Mouse (Mus musculus) embryonic facial prominence, embryonic 14.5 days (tissue): ENCODE measurements around the gene Gm4763. TPM values are rescaled to one million over a fixed set of nuclear protein-coding genes. Genes with fewer than 3 reads are reported as not detected.
"Not testable (repeated sequence)": the region's sequence is repeated elsewhere in the genome, so short reads cannot be mapped to it uniquely, and the experiment has no call there.

ENCODE experiments used
- ATAC-seq: fragments of 200-750 bp; cut with Nextera tagmentation; 2 replicates; pipeline ENCODE4 v1.8.0; 2017; ENCODE audit warnings: low read depth, moderate number of reproducible peaks, moderate TSS enrichment
- DNase-seq: peaks from one replicate; pipeline ENCODE4 v3.0.0-alpha.2; 2015; ENCODE audit warnings: low spot score
- H3K27ac ChIP-seq: fragments of 300-500 bp; sonication (generic); replicated peaks from 2 replicates; pipeline ENCODE4 v1.5.1; 2014; ENCODE audit warnings: low read depth, mild to moderate bottlenecking, low read length, moderate library complexity
- H3K27me3 ChIP-seq: fragments of 300-500 bp; sonication (generic); replicated peaks from 2 replicates; pipeline ENCODE4 v1.6.1; 2014; ENCODE audit warnings: low read length; ENCODE audit not compliant: control insufficient read depth, insufficient read depth
- H3K36me3 ChIP-seq: fragments of 300-500 bp; sonication (generic); 2 replicates; pipeline ENCODE4 v1.6.1; 2014; ENCODE audit warnings: low read length, mixed read lengths; ENCODE audit not compliant: control insufficient read depth, insufficient read depth
- H3K4me1 ChIP-seq: fragments of 300-500 bp; sonication (generic); 2 replicates; pipeline ENCODE4 v1.6.1; 2014; ENCODE audit warnings: antibody characterized with exemption, low read length; ENCODE audit not compliant: control insufficient read depth, insufficient read depth
- H3K4me2 ChIP-seq: fragments of 300-500 bp; sonication (generic); 2 replicates; pipeline ENCODE4 v1.6.1; 2014; ENCODE audit warnings: low read depth, mild to moderate bottlenecking, low read length, moderate library complexity, mixed read lengths
- H3K4me3 ChIP-seq: fragments of 300-500 bp; sonication (generic); 2 replicates; pipeline ENCODE4 v1.5.1; 2014; ENCODE audit warnings: low read depth, mild to moderate bottlenecking, low read length
- H3K9ac ChIP-seq: fragments of 300-500 bp; sonication (generic); 2 replicates; pipeline ENCODE4 v1.6.1; 2014; ENCODE audit warnings: low read depth, mild to moderate bottlenecking, low read length, moderate library complexity, mixed read lengths
- H3K9me3 ChIP-seq: fragments of 300-500 bp; sonication (generic); 2 replicates; pipeline ENCODE4 v1.6.1; 2016; ENCODE audit warnings: low read length; ENCODE audit not compliant: control insufficient read depth
- WGBS: fragments of 180-500 bp; shearing (Covaris S2); extraction: QIAGEN DNeasy Blood & Tissue Kit; methylation state at CpG from one replicate; pipeline ENCODE4 v1.1.7; 2014; 5-methylcytosine and 5-hydroxymethylcytosine counted together
- polyA plus RNA-seq: library from polyadenylated mRNA; unstranded; fragments of >200 nt; fragmentation: Nextera tagmentation; extraction: Ambion mirVana; gene quantifications from 2 replicates; pipeline ENCODE4 v1.2.1, GENCODE M21; 2014

Gm4763 gene
- not detected in 2 replicates for polyA plus RNA-seq

GRCm38 (mm10) chr7:24726808-24727207, at the start of gene Gm4763:
Gene Gm4763 (minus strand): TSS chr7:24726908.
- DNase-seq, ATAC-seq, H3K9me3 ChIP-seq: not testable (repeated sequence)

DNA sequence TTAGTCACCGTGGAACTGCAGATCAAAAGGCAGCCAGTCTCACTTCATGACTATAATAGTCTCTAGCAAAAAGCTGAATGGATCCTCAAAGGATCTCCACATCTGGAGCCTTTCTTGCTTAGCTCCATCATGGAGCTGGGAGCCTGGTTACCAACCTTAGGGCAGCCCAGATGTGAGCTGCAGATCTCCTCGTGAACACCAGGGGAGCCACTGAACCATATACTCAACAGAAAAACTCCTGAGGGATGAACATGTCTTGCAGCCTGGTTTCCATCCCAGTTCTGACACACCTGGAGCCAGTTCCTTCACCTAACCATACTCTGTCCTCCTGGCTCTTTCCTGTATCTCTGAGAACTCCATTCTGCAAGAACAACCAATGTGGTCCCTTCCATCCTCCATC, 49.4 kb upstream of the Gm4763 start:
- 69% methylated on average over 2 of the region's 2 CpGs for WGBS
- no peak overlapping the region for H3K4me3 ChIP-seq
- no peaks in the 10 kb centered on the region for H3K27me3 ChIP-seq
- no peaks in the 10 kb centered on the region for H3K4me1 ChIP-seq
- H3K9me3 ChIP-seq: no peaks in the 10 kb centered on the region
- no peak for DNase-seq
- no peak overlapping the region for H3K9ac ChIP-seq
- no peaks in the 10 kb centered on the region for H3K36me3 ChIP-seq
- ATAC-seq: no peak
- H3K27ac ChIP-seq: no peak overlapping the region
- H3K4me2 ChIP-seq: no peak overlapping the region

More at GRCm38 (mm10) chr7:24726808-24727207, at the start of gene Gm4763:
- H3K27me3 ChIP-seq, H3K4me2 ChIP-seq, H3K27ac ChIP-seq, H3K4me3 ChIP-seq, H3K9ac ChIP-seq, H3K4me1 ChIP-seq, H3K36me3 ChIP-seq: not testable (repeated sequence)
- 89% methylated on average over 11 of the region's 11 CpGs for WGBS

DNA sequence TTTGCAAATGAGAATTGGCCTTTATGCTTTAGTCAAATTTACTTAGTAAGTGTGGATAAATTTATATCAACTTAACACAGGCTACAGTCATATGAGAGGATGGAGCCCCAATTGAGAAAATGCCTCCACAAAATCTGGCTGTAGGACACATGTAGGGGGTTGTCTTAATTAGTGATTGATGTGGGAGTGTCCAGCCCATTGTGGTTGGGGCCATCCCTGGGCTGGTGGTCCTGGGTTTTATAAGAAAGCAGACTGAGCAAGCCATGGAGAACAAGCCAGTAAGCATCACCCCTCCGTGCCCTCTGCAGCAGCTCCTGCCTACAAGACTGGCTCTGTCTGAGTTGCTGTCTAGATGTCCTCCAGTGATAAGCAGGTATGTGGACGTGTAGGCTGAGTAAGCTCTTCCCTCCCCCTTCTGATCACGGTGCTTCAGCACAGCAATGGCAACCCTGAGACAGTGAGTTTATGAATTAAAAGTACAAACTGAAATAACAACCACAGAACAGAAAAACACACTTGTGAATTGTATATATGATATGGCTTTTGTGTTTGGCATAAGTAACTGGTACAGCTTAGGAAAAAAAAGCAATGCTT, 47.3 kb upstream of the Gm4763 start:
- 62% methylated on average over 3 of the region's 3 CpGs for WGBS
- ATAC-seq (no peak), DNase-seq (no peak)
- H3K27ac ChIP-seq: no peak overlapping the region
- H3K4me3 ChIP-seq: no peak overlapping the region
- no peak overlapping the region for H3K4me2 ChIP-seq
- no peaks in the 10 kb centered on the region for H3K36me3 ChIP-seq
- H3K4me1 ChIP-seq: no peaks in the 10 kb centered on the region
- H3K27me3 ChIP-seq: no peaks in the 10 kb centered on the region
- no peak overlapping the region for H3K9ac ChIP-seq
- no peaks in the 10 kb centered on the region for H3K9me3 ChIP-seq

DNA sequence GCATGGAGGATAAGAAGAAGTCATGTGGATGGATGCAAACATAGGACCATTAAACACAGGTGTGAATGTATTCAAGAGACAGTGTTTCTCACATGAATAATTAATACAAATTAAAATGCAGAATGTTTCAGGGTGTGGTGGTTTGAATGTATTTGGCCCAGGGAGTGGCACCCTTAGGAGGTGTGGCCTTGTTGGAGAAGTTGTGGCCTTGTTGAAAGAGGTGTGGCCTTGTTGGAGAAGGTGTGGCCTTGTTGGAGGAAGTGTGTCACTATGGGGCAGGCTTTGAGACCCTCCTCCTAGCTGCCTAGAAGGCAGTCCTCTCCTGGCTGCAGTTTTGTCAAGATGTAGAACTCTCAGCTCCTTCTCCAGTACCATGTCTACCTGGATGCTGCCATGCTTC, 44.7 kb upstream of the Gm4763 start:
- ATAC-seq (no peak), DNase-seq (no peak)
- H3K4me3 ChIP-seq: no peak overlapping the region
- no peaks in the 10 kb centered on the region for H3K36me3 ChIP-seq
- no peaks in the 10 kb centered on the region for H3K27me3 ChIP-seq
- H3K9ac ChIP-seq: no peak overlapping the region
- no peaks in the 10 kb centered on the region for H3K4me1 ChIP-seq
- no peaks in the 10 kb centered on the region for H3K9me3 ChIP-seq
- no peak overlapping the region for H3K27ac ChIP-seq
- no peak overlapping the region for H3K4me2 ChIP-seq

DNA sequence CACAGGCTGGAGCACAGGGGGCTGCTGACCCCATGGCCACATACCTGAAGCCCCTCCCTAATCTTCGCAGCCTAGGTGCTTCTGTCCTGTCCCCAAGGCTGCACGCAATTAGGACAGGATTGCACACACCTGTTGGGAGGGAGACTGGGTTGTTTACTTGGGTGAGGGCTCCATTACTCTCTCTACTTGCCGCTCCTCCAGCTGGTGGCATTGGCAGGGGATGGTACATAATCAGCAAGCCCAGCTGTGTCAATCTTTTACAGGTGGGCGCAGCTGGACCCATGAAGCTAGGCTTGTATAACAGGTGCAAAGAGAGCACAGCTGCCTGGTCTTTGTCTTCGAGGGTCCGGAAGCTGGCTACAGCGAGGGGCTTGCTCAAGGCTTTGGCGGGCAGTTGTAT, 35.9 kb upstream of the Gm4763 start:
- no peaks in the 10 kb centered on the region for H3K4me1 ChIP-seq
- H3K27ac ChIP-seq: no peak overlapping the region
- WGBS: 81% methylated on average over 8 of the region's 8 CpGs

GRCm38 (mm10) chr7:24761161-24761560, 34.5 kb upstream of the Gm4763 start:
- no peaks in the 10 kb centered on the region for H3K27me3 ChIP-seq
- no peaks in the 10 kb centered on the region for H3K36me3 ChIP-seq
- DNase-seq (no peak), ATAC-seq (no peak)
- H3K9me3 ChIP-seq: no peaks in the 10 kb centered on the region
- H3K27ac ChIP-seq: no peak overlapping the region
- no peak overlapping the region for H3K4me3 ChIP-seq
- H3K4me1 ChIP-seq: no peaks in the 10 kb centered on the region
- H3K4me2 ChIP-seq: no peak overlapping the region
- 67% methylated on average over 6 of the region's 6 CpGs for WGBS
- H3K9ac ChIP-seq: no peak overlapping the region

More for the DNA sequence above, 35.9 kb upstream of the Gm4763 start:
- no peaks in the 10 kb centered on the region for H3K36me3 ChIP-seq
- H3K4me2 ChIP-seq: no peak overlapping the region
- ATAC-seq (no peak), DNase-seq (no peak)
- H3K4me3 ChIP-seq: no peak overlapping the region
- no peaks in the 10 kb centered on the region for H3K9me3 ChIP-seq
- no peak overlapping the region for H3K9ac ChIP-seq
- no peaks in the 10 kb centered on the region for H3K27me3 ChIP-seq

GRCm38 (mm10) chr7:24760211-24760610, 33.5 kb upstream of the Gm4763 start, which contains the start of gene Cd177:
Gene Cd177 (minus strand): TSS chr7:24760311.
- Histone ChIP-seq H3K27me3 (no peaks in the 10 kb centered on the region), H3K4me1 (no peaks in the 10 kb centered on the region), H3K27ac (no peak within 1 kb of the TSS), H3K36me3 (no peaks in the 10 kb centered on the region), H3K4me2 (no peak within 1 kb of the TSS), H3K4me3 (no peak within 1 kb of the TSS), H3K9me3 (no peaks in the 10 kb centered on the region), H3K9ac (no peak within 1 kb of the TSS)
- WGBS: 76% methylated on average over 6 of the region's 6 CpGs
- ATAC-seq: no peak
- DNase-seq: no peak

DNA sequence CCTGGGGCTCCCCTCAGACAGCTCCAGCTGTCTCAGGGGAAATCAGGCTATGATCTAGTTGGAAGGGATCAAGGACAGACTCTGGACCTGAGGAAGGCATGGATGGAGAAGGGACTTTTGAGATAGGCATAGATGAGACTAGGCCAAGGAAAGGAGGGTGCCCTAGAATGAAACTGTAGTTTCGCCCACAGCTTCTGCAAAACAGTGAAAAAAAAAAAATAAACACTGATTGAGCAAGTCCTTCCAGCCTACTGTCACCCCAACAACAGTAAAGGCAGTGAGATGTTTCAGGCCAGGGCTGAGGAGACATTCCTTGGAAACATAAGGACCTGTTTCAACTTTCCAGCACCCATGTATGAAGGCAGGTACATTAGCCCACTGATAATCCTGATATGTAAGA, 31.8 kb upstream of the Gm4763 start:
- Histone ChIP-seq H3K4me1 (no peaks in the 10 kb centered on the region), H3K9me3 (no peaks in the 10 kb centered on the region), H3K27ac (no peak overlapping the region), H3K27me3 (no peaks in the 10 kb centered on the region), H3K4me3 (no peak overlapping the region), H3K4me2 (no peak overlapping the region), H3K9ac (no peak overlapping the region), H3K36me3 (no peaks in the 10 kb centered on the region)
- DNase-seq (no peak), ATAC-seq (no peak)
- WGBS: 79% methylated on average over 1 of the region's 1 CpGs

DNA sequence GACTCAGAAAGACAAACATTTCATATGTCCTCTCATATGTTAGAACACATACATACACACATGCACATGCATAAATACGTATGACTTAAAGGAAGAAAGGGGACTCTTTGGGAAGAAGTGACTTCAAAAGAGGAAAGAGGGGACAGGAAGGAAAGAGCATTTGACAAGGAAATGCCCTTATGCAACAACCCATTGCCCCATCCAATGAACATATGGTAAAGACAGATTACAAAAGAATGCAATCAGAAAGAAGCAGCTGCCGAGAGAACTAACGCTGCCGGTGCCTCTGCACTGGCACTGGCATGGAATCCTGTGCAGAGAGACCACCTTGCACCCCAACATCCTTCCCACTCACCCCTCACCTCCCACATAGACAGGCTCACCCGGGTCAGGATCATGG, 26.8 kb upstream of the Gm4763 start:
- no peaks in the 10 kb centered on the region for H3K27me3 ChIP-seq
- H3K4me1 ChIP-seq: 0 out of 2 replicates have a peak, but pooled peaks cover 4% of the 10 kb centered on the region
- H3K4me3 ChIP-seq: no peak overlapping the region
- WGBS: 69% methylated on average over 5 of the region's 5 CpGs
- H3K27ac ChIP-seq: no peak overlapping the region
- DNase-seq (no peak), ATAC-seq (no peak)
- H3K4me2 ChIP-seq: no peak overlapping the region
- H3K36me3 ChIP-seq: no peaks in the 10 kb centered on the region
- H3K9ac ChIP-seq: no peak overlapping the region
- no peaks in the 10 kb centered on the region for H3K9me3 ChIP-seq
